Mouse (Mus musculus) forebrain, embryonic 11.5 days (tissue): ENCODE measurements at regions not wholly inside any gene's neighbourhood (a gene's known extent, or its start where the extent isn't known, plus 50 kb on each side); places are given as distances from the start of the nearest gene placed in this dataset.
A peak's percentile ranks its signal among the peaks of the same experiment; 100 is the strongest.

Source experiments
- ATAC-seq: fragments of 200-750 bp; cut with Nextera tagmentation; replicated peaks from 2 replicates; pipeline ENCODE4 v1.8.0; 2017; ENCODE audit warnings: moderate TSS enrichment; ENCODE audit not compliant: low FRiP score
- DNase-seq: peaks from one replicate; pipeline ENCODE4 v3.0.0-alpha.2; 2017; ENCODE audit warnings: low spot score
- H3K27ac ChIP-seq: fragments of 300-500 bp; sonication (generic); 2 replicates; pipeline ENCODE4 v1.5.1; 2014; ENCODE audit warnings: low read depth, low read length
- H3K27me3 ChIP-seq: fragments of 300-500 bp; sonication (generic); 2 replicates; pipeline ENCODE4 v1.6.1; 2014; ENCODE audit warnings: mild to moderate bottlenecking, low read length, mixed read lengths; ENCODE audit not compliant: control insufficient read depth, insufficient read depth
- H3K36me3 ChIP-seq: fragments of 300-500 bp; sonication (generic); 2 replicates; pipeline ENCODE4 v1.6.1; 2014; ENCODE audit warnings: mild to moderate bottlenecking, low read length, moderate library complexity, mixed read lengths; ENCODE audit not compliant: control insufficient read depth, insufficient read depth
- H3K4me1 ChIP-seq: fragments of 300-500 bp; sonication (generic); replicated peaks from 2 replicates; pipeline ENCODE4 v1.6.1; 2014; ENCODE audit warnings: low read length, mixed read lengths; ENCODE audit not compliant: control insufficient read depth, insufficient read depth
- H3K4me2 ChIP-seq: fragments of 300-500 bp; sonication (generic); 2 replicates; pipeline ENCODE4 v1.6.1; 2014; ENCODE audit warnings: low read depth, mild to moderate bottlenecking, low read length, moderate library complexity, mixed read lengths; ENCODE audit not compliant: severe bottlenecking
- H3K4me3 ChIP-seq: fragments of 300-500 bp; sonication (generic); 2 replicates; pipeline ENCODE4 v1.5.1; 2014; ENCODE audit warnings: low read depth, low read length
- H3K9ac ChIP-seq: fragments of 300-500 bp; sonication (generic); 2 replicates; pipeline ENCODE4 v1.6.1; 2014; ENCODE audit warnings: low read length
- H3K9me3 ChIP-seq: fragments of 300-500 bp; sonication (generic); 2 replicates; pipeline ENCODE4 v1.6.1; 2016; ENCODE audit warnings: low read length, mixed read lengths; ENCODE audit not compliant: control insufficient read depth
- WGBS: fragments of 180-500 bp; shearing (Covaris S2); extraction: QIAGEN DNeasy Blood & Tissue Kit; methylation state at CpG from one replicate; pipeline ENCODE4 v1.1.7; 2014; 5-methylcytosine and 5-hydroxymethylcytosine counted together

GRCm38 (mm10) chr10:45763160-45763955, 185.7 kb downstream of the Hace1 start:
- Histone ChIP-seq H3K9ac (no peak overlapping the region), H3K27ac (no peak overlapping the region), H3K27me3 (no peaks in the 10 kb centered on the region), H3K4me3 (no peak overlapping the region), H3K4me1 (no peaks in the 10 kb centered on the region), H3K36me3 (no peaks in the 10 kb centered on the region), H3K9me3 (no peaks in the 10 kb centered on the region), H3K4me2 (no peak overlapping the region)
- WGBS: 95% methylated on average over 10 of the region's 10 CpGs
- no peak for DNase-seq
- ATAC-seq: no peak

GRCm38 (mm10) chr10:45779720-45780119, 202.1 kb downstream of the Hace1 start:
- no peak overlapping the region for H3K9ac ChIP-seq
- no peaks in the 10 kb centered on the region for H3K27me3 ChIP-seq
- no peak overlapping the region for H3K27ac ChIP-seq
- ATAC-seq: no peak
- H3K4me3 ChIP-seq: no peak overlapping the region
- DNase-seq: no peak
- no peak overlapping the region for H3K4me2 ChIP-seq
- H3K4me1 ChIP-seq: no peaks in the 10 kb centered on the region
- no peaks in the 10 kb centered on the region for H3K36me3 ChIP-seq
- WGBS: 13% methylated on average over 6 of the region's 6 CpGs
- no peaks in the 10 kb centered on the region for H3K9me3 ChIP-seq

GRCm38 (mm10) chr10:45783026-45783425, 205.4 kb downstream of the Hace1 start:
- Histone ChIP-seq H3K4me1 (no peaks in the 10 kb centered on the region), H3K4me2 (no peak overlapping the region)
- 36% methylated on average over 5 of the region's 5 CpGs for WGBS

GRCm38 (mm10) chr10:45783461-45784149, 206.0 kb downstream of the Hace1 start:
- Histone ChIP-seq H3K4me2 (no peak overlapping the region), H3K36me3 (no peaks in the 10 kb centered on the region), H3K4me1 (no peaks in the 10 kb centered on the region), H3K9ac (no peak overlapping the region), H3K4me3 (no peak overlapping the region), H3K9me3 (no peaks in the 10 kb centered on the region), H3K27ac (0 out of 2 replicates have a peak overlapping the region, but pooled peaks have one; percentile 46), H3K27me3 (no peaks in the 10 kb centered on the region)
- DNase-seq (no peak), ATAC-seq (peak; percentile 25)
- 12% methylated on average over 11 of the region's 11 CpGs for WGBS

More at GRCm38 (mm10) chr10:45783026-45783425, 205.4 kb downstream of the Hace1 start:
- Histone ChIP-seq H3K9me3 (no peaks in the 10 kb centered on the region), H3K27ac (no peak overlapping the region), H3K4me3 (no peak overlapping the region), H3K9ac (no peak overlapping the region), H3K36me3 (no peaks in the 10 kb centered on the region), H3K27me3 (no peaks in the 10 kb centered on the region)
- DNase-seq: no peak
- ATAC-seq: no peak

GRCm38 (mm10) chr10:45784150-45784479, 206.5 kb downstream of the Hace1 start:
- ATAC-seq (peak; percentile 71), DNase-seq (no peak)
- Histone ChIP-seq H3K4me2 (no peak overlapping the region), H3K4me3 (no peak overlapping the region), H3K9ac (no peak overlapping the region), H3K27ac (0 out of 2 replicates have a peak overlapping the region, but pooled peaks have one; percentile 46), H3K4me1 (no peaks in the 10 kb centered on the region), H3K36me3 (no peaks in the 10 kb centered on the region), H3K9me3 (no peaks in the 10 kb centered on the region), H3K27me3 (no peaks in the 10 kb centered on the region)
- WGBS: 4% methylated on average over 2 of the region's 2 CpGs

GRCm38 (mm10) chr10:45784575-45784974, 206.9 kb downstream of the Hace1 start:
- Histone ChIP-seq H3K36me3 (no peaks in the 10 kb centered on the region), H3K9me3 (no peaks in the 10 kb centered on the region), H3K27me3 (no peaks in the 10 kb centered on the region), H3K9ac (no peak overlapping the region), H3K4me2 (no peak overlapping the region), H3K27ac (no peak overlapping the region), H3K4me1 (no peaks in the 10 kb centered on the region), H3K4me3 (no peak overlapping the region)
- ATAC-seq (no peak; the same call in 1 of the 2 replicates), DNase-seq (no peak)
- WGBS: 46% methylated on average over 4 of the region's 4 CpGs

- ATAC-seq: no peak
- no peaks in the 10 kb centered on the region for H3K36me3 ChIP-seq
Observed at GRCm38 (mm10) chr10:45788356-45788755, 210.7 kb downstream of the Hace1 start.

GRCm38 (mm10) chr10:45795582-45795981, 218.0 kb downstream of the Hace1 start:
- no peaks in the 10 kb centered on the region for H3K9me3 ChIP-seq
- no peak overlapping the region for H3K4me3 ChIP-seq
- H3K27ac ChIP-seq: no peak overlapping the region
- ATAC-seq (no peak), DNase-seq (no peak)
- no peaks in the 10 kb centered on the region for H3K36me3 ChIP-seq
- H3K9ac ChIP-seq: no peak overlapping the region
- H3K4me2 ChIP-seq: no peak overlapping the region
- H3K4me1 ChIP-seq: no peaks in the 10 kb centered on the region
- no peaks in the 10 kb centered on the region for H3K27me3 ChIP-seq
- WGBS: 79% methylated on average over 2 of the region's 2 CpGs

More at GRCm38 (mm10) chr10:45788356-45788755, 210.7 kb downstream of the Hace1 start:
- Histone ChIP-seq H3K27me3 (no peaks in the 10 kb centered on the region), H3K27ac (no peak overlapping the region), H3K4me2 (no peak overlapping the region), H3K9ac (no peak overlapping the region), H3K9me3 (no peaks in the 10 kb centered on the region), H3K4me3 (no peak overlapping the region), H3K4me1 (no peaks in the 10 kb centered on the region)
- 90% methylated on average over 1 of the region's 1 CpGs for WGBS
- DNase-seq: no peak
